Mouse (Mus musculus): ENCODE measurements around the gene Tpm3. TPM values are rescaled to one million over a fixed set of nuclear protein-coding genes. Genes with fewer than 3 reads are reported as not detected.

Tpm3 gene
- polyA plus RNA-seq (2012; rRNA removed) = 59.5 and 61.4 TPM in 2 replicates

- Histone ChIP-seq H3K27ac (ENCODE audit: control insufficient read depth, insufficient read depth, low read depth, low read length) (no peak within 1 kb of the TSS), H3K36me3 (ENCODE audit: control insufficient read depth, insufficient read depth, low read length) (no peaks in the 10 kb centered on the region), H3K4me1 (ENCODE audit: control insufficient read depth, insufficient read depth, low read length) (peaks cover 2% of the 10 kb centered on the region; the same call in 1 of the 2 replicates), H3K27me3 (ENCODE audit: control insufficient read depth, insufficient read depth, low read length) (no peaks in the 10 kb centered on the region), H3K4me3 (ENCODE audit: control insufficient read depth, low read depth, low read length) (no peak within 1 kb of the TSS)
- TF ChIP-seq CTCF (IDR thresholded peaks at IDR 0.05; ENCODE audit: control insufficient read depth, insufficient read depth, insufficient replicate concordance, low read depth, low read length) (no peak), POLR2A (IDR thresholded peaks at IDR 0.05; ENCODE audit: control insufficient read depth, low read depth, low read length) (no peak)
Observed at GRCm38 (mm10) chr3:90072294-90072693, at the start of gene Tpm3. Gene Tpm3 (plus strand): TSS chr3:90072649.

GRCm38 (mm10) chr3:90034653-90035052 lies 37.8 kb upstream of the Tpm3 start:
- no peaks in the 10 kb centered on the region for H3K27me3 ChIP-seq (ENCODE audit: control insufficient read depth, insufficient read depth, low read length)
- H3K4me3 ChIP-seq (ENCODE audit: control insufficient read depth, low read depth, low read length) = no peak overlapping the region
- no peak overlapping the region for H3K27ac ChIP-seq (ENCODE audit: control insufficient read depth, insufficient read depth, low read depth, low read length)
- no peaks in the 10 kb centered on the region for H3K4me1 ChIP-seq (ENCODE audit: control insufficient read depth, insufficient read depth, low read length)
- no peaks in the 10 kb centered on the region for H3K36me3 ChIP-seq (ENCODE audit: control insufficient read depth, insufficient read depth, low read length)
- TF ChIP-seq POLR2A (IDR thresholded peaks at IDR 0.05; ENCODE audit: control insufficient read depth, low read depth, low read length) (no peak), CTCF (IDR thresholded peaks at IDR 0.05; ENCODE audit: control insufficient read depth, insufficient read depth, insufficient replicate concordance, low read depth, low read length) (no peak)

- Histone ChIP-seq H3K27ac (ENCODE audit: control insufficient read depth, insufficient read depth, low read depth, low read length) (no peak overlapping the region), H3K4me1 (ENCODE audit: control insufficient read depth, insufficient read depth, low read length) (no peaks in the 10 kb centered on the region), H3K4me3 (ENCODE audit: control insufficient read depth, low read depth, low read length) (no peak overlapping the region), H3K27me3 (ENCODE audit: control insufficient read depth, insufficient read depth, low read length) (no peaks in the 10 kb centered on the region), H3K36me3 (ENCODE audit: control insufficient read depth, insufficient read depth, low read length) (no peaks in the 10 kb centered on the region)
- TF ChIP-seq POLR2A (IDR thresholded peaks at IDR 0.05; ENCODE audit: control insufficient read depth, low read depth, low read length) = no peak
- no peak for TF ChIP-seq CTCF (IDR thresholded peaks at IDR 0.05; ENCODE audit: control insufficient read depth, insufficient read depth, insufficient replicate concordance, low read depth, low read length)
Observed at GRCm38 (mm10) chr3:90036263-90036662, 36.2 kb upstream of the Tpm3 start.

GRCm38 (mm10) chr3:90049691-90050090 lies 22.8 kb upstream of the Tpm3 start:
- no peak overlapping the region for H3K27ac ChIP-seq (ENCODE audit: control insufficient read depth, insufficient read depth, low read depth, low read length)
- H3K36me3 ChIP-seq (ENCODE audit: control insufficient read depth, insufficient read depth, low read length) = 0 out of 2 replicates have a peak, but pooled peaks cover 1% of the 10 kb centered on the region
- TF ChIP-seq POLR2A (IDR thresholded peaks at IDR 0.05; ENCODE audit: control insufficient read depth, low read depth, low read length) = no peak
- no peak for TF ChIP-seq CTCF (IDR thresholded peaks at IDR 0.05; ENCODE audit: control insufficient read depth, insufficient read depth, insufficient replicate concordance, low read depth, low read length)

GRCm38 (mm10) chr3:90051441-90052350 lies 20.8 kb upstream of the Tpm3 start, which contains the start of gene 4933434E20Rik:
Gene 4933434E20Rik (plus strand): TSS chr3:90051636.
- H3K27ac ChIP-seq (ENCODE audit: control insufficient read depth, insufficient read depth, low read depth, low read length) = peak within 1 kb of the TSS; percentile 98
- H3K27me3 ChIP-seq (ENCODE audit: control insufficient read depth, insufficient read depth, low read length) = no peaks in the 10 kb centered on the region
- no peaks in the 10 kb centered on the region; the same call in 1 of the 2 replicates for H3K36me3 ChIP-seq (ENCODE audit: control insufficient read depth, insufficient read depth, low read length)
- no peaks in the 10 kb centered on the region for H3K4me1 ChIP-seq (ENCODE audit: control insufficient read depth, insufficient read depth, low read length)
- TF ChIP-seq POLR2A (IDR thresholded peaks at IDR 0.05; ENCODE audit: control insufficient read depth, low read depth, low read length) (peak; percentile 23; the same call in 1 of the 2 replicates), CTCF (IDR thresholded peaks at IDR 0.05; ENCODE audit: control insufficient read depth, insufficient read depth, insufficient replicate concordance, low read depth, low read length) (no peak)
- peak within 1 kb of the TSS; percentile 98 for H3K4me3 ChIP-seq (ENCODE audit: control insufficient read depth, low read depth, low read length)

More at GRCm38 (mm10) chr3:90049691-90050090, 22.8 kb upstream of the Tpm3 start:
- Histone ChIP-seq H3K4me3 (ENCODE audit: control insufficient read depth, low read depth, low read length) (no peak overlapping the region), H3K4me1 (ENCODE audit: control insufficient read depth, insufficient read depth, low read length) (no peaks in the 10 kb centered on the region), H3K27me3 (ENCODE audit: control insufficient read depth, insufficient read depth, low read length) (no peaks in the 10 kb centered on the region)

- H3K27me3 ChIP-seq (ENCODE audit: control insufficient read depth, insufficient read depth, low read length) = no peaks in the 10 kb centered on the region
- H3K4me3 ChIP-seq (ENCODE audit: control insufficient read depth, low read depth, low read length) = peak within 1 kb of the TSS; percentile 99
- H3K36me3 ChIP-seq (ENCODE audit: control insufficient read depth, insufficient read depth, low read length) = no peaks in the 10 kb centered on the region; the same call in 1 of the 2 replicates
- peak within 1 kb of the TSS; percentile 98 for H3K27ac ChIP-seq (ENCODE audit: control insufficient read depth, insufficient read depth, low read depth, low read length)
- no peak for TF ChIP-seq CTCF (IDR thresholded peaks at IDR 0.05; ENCODE audit: control insufficient read depth, insufficient read depth, insufficient replicate concordance, low read depth, low read length)
- TF ChIP-seq POLR2A (IDR thresholded peaks at IDR 0.05; ENCODE audit: control insufficient read depth, low read depth, low read length) = peak; percentile 79
- H3K4me1 ChIP-seq (ENCODE audit: control insufficient read depth, insufficient read depth, low read length) = no peaks in the 10 kb centered on the region
Observed at GRCm38 (mm10) chr3:90052351-90053241, 19.9 kb upstream of the Tpm3 start, which contains the start of gene Ubap2l. Gene Ubap2l (minus strand): TSS chr3:90052628.
